Mouse (Mus musculus): ENCODE results near the gene Acer2.

Acer2 gene

GRCm38 (mm10) chr4:86886160-86886878 lies 12.1 kb downstream of the Acer2 start:
- no peak for DNase-seq (ENCODE audit: extremely low spot score, low spot score)

DNA sequence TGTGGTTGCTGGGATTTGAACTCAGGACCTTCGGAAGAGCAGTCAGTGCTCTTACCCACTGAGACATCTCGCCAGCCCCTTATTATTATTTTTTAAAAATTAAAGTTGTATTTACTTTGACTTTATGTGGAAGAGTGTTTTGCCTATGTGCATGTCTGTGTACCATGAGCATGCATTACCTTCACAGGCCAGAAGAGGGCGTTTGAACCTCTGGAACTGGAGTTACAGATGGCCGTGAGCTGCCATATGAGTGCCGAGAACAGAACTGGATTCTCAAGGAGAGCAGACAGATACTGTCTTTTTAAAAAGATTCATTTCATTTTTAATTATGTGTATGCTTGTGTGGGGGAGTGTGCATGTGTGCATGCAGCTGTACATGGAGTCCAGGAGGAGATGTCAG lies 13.7 kb downstream of the Acer2 start:
- no peak for DNase-seq (ENCODE audit: extremely low spot score, low spot score)

GRCm38 (mm10) chr4:86897411-86897810 lies 23.2 kb downstream of the Acer2 start:
- DNase-seq (ENCODE audit: extremely low spot score, low spot score), result no peak

GRCm38 (mm10) chr4:86898791-86899474 lies 24.7 kb downstream of the Acer2 start:
- peak; percentile 40 for DNase-seq (ENCODE audit: extremely low spot score, low spot score)

- DNase-seq (ENCODE audit: extremely low spot score, low spot score), result no peak
These were observed 28.2 kb downstream of the Acer2 start for GRCm38 (mm10) chr4:86902351-86902750.

- no peak for DNase-seq (ENCODE audit: extremely low spot score, low spot score)
These were observed 30.8 kb downstream of the Acer2 start for GRCm38 (mm10) chr4:86904969-86905368.

- no peak for DNase-seq (ENCODE audit: extremely low spot score, low spot score)
These were observed 31.7 kb downstream of the Acer2 start for GRCm38 (mm10) chr4:86905869-86906268.

DNA sequence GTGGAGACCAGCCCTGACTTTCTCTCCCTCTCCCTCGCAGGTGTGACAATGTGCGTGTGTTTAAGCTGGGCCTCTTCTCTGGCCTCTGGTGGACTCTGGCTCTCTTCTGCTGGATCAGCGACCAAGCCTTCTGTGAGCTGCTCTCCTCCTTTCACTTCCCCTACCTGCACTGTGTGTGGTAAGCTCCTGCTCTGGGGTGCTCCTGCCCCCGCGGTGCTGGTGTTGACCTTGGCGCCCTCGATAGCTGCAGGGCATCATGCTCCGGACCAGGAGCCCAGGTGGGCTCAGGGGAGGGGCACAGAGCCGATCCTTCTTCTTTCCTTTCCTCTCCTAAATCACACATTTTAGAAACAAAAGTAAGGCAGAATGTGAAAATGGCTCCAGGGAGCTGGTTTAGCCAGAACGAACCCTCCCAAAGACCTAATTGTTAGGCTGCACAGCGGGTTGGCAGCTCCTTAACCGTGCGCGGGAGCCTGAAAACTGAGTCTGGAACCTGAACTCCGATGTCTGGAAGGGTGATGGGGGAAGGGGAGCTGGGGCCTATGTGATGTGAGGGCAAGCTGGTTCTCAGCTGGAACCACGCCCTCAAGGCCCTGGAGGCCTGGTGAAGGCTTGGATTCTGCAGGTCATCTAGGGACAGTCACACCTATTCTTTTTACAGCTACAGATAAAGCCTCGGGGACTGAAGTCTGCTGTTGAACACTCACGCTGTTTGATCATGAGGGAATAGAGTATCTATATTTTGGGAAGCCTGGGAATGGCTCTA lies 37.6 kb downstream of the Acer2 start:
- peak; percentile 35 for DNase-seq (ENCODE audit: extremely low spot score, low spot score)

DNA sequence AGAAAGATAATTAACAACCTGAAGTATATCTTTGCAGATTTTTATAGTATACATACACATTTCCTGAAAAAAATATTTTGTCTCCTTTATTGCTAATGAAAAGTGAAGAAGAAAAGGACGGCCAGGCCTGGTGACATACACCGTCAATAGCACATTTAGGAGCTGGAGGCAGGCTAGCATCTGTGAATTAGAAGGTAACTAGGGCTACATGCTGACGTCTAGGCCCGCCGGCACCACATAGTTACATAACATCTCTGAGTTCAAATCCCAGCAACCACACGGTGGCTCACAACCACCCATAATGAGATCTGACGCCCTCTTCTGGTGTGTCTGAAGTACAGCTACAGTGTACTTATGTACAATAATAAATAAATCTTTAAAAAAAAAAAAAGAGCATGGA lies 38.6 kb downstream of the Acer2 start:
- DNase-seq (ENCODE audit: extremely low spot score, low spot score), result no peak

DNA sequence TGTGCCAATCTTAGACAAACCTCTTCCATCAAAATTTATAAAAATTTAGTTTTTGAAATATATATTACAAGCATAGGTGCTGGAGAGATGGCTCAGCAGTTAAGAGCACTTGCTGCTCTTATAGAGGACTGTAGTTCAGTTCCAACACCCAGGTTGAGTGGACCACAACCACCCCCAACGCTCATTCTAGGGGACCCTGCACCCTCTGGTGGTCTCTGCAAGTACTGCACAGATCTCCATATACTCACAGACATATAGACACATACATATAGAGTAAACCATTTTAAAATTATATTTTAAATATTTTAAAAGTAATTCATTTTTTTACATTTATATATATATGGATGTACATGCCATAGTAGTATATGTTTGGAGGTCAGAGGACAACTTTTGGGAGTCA lies 41.9 kb downstream of the Acer2 start:
- DNase-seq (ENCODE audit: extremely low spot score, low spot score), result no peak

- DNase-seq (ENCODE audit: extremely low spot score, low spot score), result no peak
These were observed 49.4 kb downstream of the Acer2 start for GRCm38 (mm10) chr4:86923476-86924055.

DNA sequence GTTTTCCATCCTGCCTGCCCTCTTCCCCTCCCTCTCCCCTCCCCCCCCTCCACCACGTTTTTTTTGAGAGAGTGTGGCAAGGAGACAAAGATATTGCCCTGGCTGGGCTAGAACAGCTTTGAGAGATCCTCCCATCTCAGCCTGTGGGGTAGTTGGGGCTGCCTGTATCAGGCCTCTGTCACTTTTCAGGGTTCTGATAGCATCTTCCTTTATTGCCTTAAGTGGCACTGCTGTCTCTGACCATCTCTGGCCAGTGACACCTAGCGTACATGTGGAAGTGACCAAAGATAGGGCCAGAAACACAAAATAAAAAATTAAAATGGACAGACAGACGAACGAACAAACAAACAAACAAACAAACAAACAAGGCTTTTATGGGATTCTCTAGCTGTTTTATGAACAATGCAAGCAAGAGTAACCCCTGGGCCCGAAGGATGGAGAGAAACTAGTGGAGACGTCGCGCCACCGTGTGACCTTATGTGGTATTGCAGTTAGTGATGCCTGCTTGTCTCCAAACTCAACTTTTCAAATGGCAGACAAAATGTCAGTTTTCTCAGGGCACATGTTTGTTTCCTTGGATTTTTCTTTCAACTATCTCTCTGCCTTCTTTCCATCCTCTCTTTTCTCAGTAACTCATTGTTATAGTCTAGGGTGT lies 50.7 kb downstream of the Acer2 start:
- peak; percentile 85 for DNase-seq (ENCODE audit: extremely low spot score, low spot score)

DNA sequence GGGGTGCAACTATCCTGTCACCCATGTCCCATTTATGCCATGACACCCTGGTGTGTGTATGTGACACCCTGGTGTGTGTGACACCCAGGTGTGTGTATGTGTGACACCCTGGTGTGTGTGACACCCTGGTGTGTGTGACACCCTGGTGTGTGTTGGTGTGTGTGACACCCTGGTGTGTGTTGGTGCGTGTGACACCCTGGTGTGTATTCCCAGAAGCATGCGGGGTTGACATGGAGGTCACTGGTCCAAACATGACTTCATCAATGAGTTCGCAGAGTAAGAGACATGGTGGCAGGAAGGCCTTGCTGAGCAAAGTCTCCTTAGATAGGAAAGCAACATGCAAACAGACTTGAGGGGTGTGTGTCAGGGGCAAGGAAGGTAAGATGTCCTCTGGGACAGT lies 52.8 kb downstream of the Acer2 start:
- DNase-seq (ENCODE audit: extremely low spot score, low spot score), result no peak

DNA sequence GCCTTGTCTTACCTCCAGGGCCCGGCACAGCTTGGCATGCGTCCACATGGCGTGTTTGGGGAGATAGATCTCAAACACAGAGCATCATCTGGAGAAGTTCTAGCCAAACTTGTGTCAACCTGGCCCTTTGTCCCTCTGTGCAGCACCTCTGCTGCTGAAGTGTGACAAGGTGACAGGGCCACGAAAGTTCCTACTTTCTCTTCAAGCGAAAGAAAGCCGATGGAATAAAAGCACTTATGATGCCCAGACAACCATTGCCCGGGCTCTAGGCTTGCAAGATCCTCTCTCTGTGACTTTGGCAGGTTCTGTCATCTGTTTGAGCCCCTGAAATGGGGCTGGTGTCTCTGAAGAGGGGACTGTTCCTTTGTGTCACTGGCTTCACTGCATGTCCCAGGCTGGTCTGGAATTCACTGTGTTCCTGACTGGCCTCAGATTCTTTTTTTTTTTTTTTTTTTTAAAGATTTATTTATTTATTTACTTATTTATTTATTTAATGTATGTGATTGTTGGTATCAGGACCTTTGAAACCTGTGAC lies 56.0 kb downstream of the Acer2 start:
- no peak for DNase-seq (ENCODE audit: extremely low spot score, low spot score)

DNA sequence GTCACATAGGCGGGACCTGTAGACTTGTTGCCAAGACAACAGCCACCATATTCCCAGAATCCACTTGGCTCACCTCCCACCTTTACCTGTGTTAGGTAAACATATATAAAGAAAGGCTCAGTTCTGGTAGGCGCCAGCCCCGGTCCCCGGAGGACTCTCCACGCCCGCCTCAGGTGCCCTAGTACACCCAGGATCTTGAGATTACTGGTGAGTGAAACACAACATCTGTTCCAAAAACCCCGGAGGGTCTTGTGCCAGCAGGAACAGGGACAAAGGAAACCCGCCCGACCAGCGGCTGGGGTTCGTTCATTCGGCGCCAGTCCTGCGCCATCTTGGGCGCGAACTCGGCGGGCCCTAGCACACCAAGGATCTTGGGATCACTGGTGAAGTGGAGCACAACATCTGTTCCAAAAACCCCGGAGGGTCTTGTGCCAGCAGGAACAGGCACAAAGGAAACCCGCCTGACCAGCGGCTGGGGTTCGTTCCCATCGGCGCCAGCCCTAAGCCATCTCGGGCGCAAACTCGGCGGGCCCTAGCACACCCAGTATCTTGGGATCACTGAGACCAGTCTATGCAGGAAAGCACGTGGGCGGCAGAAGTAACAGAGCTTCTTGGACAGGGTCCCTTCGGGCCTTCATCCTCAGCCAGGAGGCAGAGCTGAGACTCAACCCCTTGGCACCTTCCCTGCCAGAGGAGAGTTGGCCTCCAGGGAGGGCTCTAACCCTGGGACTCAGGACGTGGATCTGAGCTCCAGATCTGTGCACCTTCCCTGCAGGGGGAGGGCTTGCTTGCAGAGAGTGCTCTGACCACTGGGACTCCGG lies 56.6 kb downstream of the Acer2 start:
- peak; percentile 67 for DNase-seq (ENCODE audit: extremely low spot score, low spot score)

DNA sequence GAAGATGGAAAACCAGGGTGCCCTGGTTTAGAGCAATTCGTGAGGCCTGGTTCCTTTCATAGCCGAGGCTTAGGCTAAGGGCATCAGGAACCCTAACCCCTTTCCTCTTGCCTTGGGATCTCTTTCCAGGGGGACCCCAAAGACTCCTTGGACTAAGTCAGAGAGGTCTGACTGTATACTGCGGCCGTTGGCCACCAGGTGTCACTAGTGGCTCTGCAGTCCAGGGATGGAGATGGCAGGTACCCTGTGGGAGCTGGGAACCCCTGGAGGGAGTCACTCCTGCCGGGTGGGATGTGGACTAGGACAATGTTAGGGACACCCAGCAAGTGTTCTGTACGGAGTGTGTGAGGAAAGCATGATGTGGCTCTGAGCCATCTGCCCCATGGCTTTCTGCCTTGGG lies 58.8 kb downstream of the Acer2 start:
- no peak for DNase-seq (ENCODE audit: extremely low spot score, low spot score)

DNA sequence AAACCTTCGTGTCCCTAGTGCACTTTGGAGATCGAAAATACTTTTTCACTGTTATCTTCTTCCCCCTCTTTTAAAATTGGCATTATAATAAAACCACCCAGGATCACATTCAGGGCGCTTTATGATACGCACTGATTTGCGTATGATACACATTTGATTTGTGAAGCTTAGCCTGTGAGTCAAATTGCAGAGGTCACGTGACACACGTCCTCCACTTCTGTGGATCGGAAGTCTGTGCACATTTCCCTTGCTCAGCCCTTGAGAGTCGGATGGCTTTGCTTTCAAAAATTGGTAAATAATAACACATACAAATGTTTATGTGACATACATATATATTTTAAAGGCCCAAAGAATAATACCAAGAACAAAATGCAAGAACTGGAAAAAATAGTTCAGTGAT lies 62.0 kb downstream of the Acer2 start:
- no peak for DNase-seq (ENCODE audit: extremely low spot score, low spot score)

- no peak for DNase-seq (ENCODE audit: extremely low spot score, low spot score)
These were observed 62.5 kb downstream of the Acer2 start for GRCm38 (mm10) chr4:86936706-86937105.

GRCm38 (mm10) chr4:86942656-86943055 lies 68.5 kb downstream of the Acer2 start:
- no peak for DNase-seq (ENCODE audit: extremely low spot score, low spot score)

DNA sequence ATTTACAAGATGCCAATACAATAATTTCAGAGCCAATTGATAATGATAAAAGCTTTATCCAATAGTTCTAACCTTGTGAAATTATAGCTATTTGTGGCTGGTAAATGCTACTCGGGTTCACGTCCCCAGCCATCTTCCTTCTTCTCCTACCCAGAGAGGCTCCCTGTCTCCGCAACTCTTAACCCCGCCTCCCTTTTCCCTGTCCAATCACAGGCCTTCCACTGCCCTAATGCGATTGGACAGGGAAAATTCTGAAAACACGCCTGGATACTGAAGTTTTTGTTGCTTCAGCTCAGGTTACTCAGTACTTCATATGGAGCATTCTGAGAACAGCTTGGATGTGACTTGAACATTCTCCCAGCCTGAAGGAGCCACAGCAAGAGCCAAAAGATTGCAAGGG lies 69.1 kb downstream of the Acer2 start:
- DNase-seq (ENCODE audit: extremely low spot score, low spot score), result no peak
